Mouse (Mus musculus) liver, embryonic 14.5 days (tissue): ENCODE data around the gene Fyn. TPM values are rescaled to one million over a fixed set of nuclear protein-coding genes. Genes with fewer than 3 reads are reported as not detected.

Experiments
- ATAC-seq: fragments of 200-750 bp; cut with Nextera tagmentation; 2 replicates; pipeline ENCODE4 v1.8.0; 2017; ENCODE audit warnings: moderate number of reproducible peaks, mild to moderate bottlenecking, moderate library complexity; ENCODE audit not compliant: insufficient read depth
- DNase-seq, 3 experiments: peaks; one replicate each; pipeline ENCODE4 v3.0.0-alpha.2; 2012 to 2013; ENCODE audit warnings: low read depth in 3 of 3, low spot score in 3 of 3
- H3K27ac ChIP-seq: fragments of 300-500 bp; sonication (generic); 2 replicates; pipeline ENCODE4 v1.5.1; 2014; ENCODE audit warnings: moderate library complexity, mild to moderate bottlenecking, control low read depth, inconsistent platforms
- H3K27me3 ChIP-seq: fragments of 300-500 bp; sonication (generic); 2 replicates; pipeline ENCODE4 v1.6.1; 2014; ENCODE audit warnings: mild to moderate bottlenecking, low read length, moderate library complexity; ENCODE audit not compliant: control insufficient read depth, insufficient read depth
- H3K36me3 ChIP-seq: fragments of 300-500 bp; sonication (generic); replicated peaks from 2 replicates; pipeline ENCODE4 v1.6.1; 2014; ENCODE audit warnings: low read depth; ENCODE audit not compliant: control insufficient read depth, insufficient read depth
- H3K4me1 ChIP-seq, 2 experiments: fragments of 200-500 bp in 1 of 2; fragments of 300-500 bp in 1 of 2; sonication (generic) in 1 of 2; replicated peaks; 2 replicates each; pipeline ENCODE4 v1.6.1; 2012 to 2014; ENCODE audit warnings: antibody characterized with exemption in 1 of 2, inconsistent platforms in 1 of 2, low read length in 1 of 2; ENCODE audit not compliant: control insufficient read depth in 2 of 2, insufficient read depth in 2 of 2
- H3K4me2 ChIP-seq: fragments of 300-500 bp; sonication (generic); 2 replicates; pipeline ENCODE4 v1.6.1; 2014; ENCODE audit warnings: low read depth, mild to moderate bottlenecking, control low read depth, moderate library complexity
- H3K4me3 ChIP-seq, 2 experiments: fragments of 200-500 bp in 1 of 2; fragments of 300-500 bp in 1 of 2; sonication (generic) in 1 of 2; 2 replicates each; pipeline ENCODE4 v1.5.1; 2012 to 2014; ENCODE audit warnings: low read depth in 2 of 2, low read length in 2 of 2, mild to moderate bottlenecking in 2 of 2, control low read depth in 1 of 2, inconsistent platforms in 1 of 2, moderate library complexity in 1 of 2; ENCODE audit not compliant: insufficient read depth in 1 of 2
- H3K9ac ChIP-seq: fragments of 300-500 bp; sonication (generic); replicated peaks from 2 replicates; pipeline ENCODE4 v1.6.1; 2014; ENCODE audit warnings: mild to moderate bottlenecking, control low read depth, moderate library complexity
- H3K9me3 ChIP-seq: fragments of 300-500 bp; sonication (generic); 2 replicates; pipeline ENCODE4 v1.6.1; 2016; ENCODE audit warnings: low read length, mixed read lengths; ENCODE audit not compliant: control insufficient read depth
- CTCF ChIP-seq: IDR thresholded peaks from 2 replicates; pipeline ENCODE4 v1.5.1; 2016; ENCODE audit warnings: antibody characterized with exemption, low read depth, control low read depth
- EP300 ChIP-seq: IDR thresholded peaks from 2 replicates; pipeline ENCODE4 v1.6.1; 2016; ENCODE audit warnings: antibody characterized with exemption, low read depth
- WGBS: fragments of 180-500 bp; shearing (Covaris S2); extraction: QIAGEN DNeasy Blood & Tissue Kit; methylation state at CpG from one replicate; pipeline ENCODE4 v1.1.7; 2014; ENCODE audit not compliant: insufficient replicate concordance; 5-methylcytosine and 5-hydroxymethylcytosine counted together
- polyA plus RNA-seq, 2 experiments: library from polyadenylated mRNA; depleted of rRNA in 1 of 2; stranded (reverse) in 1 of 2; unstranded in 1 of 2; fragments of >200 nt; fragmentation: Nextera tagmentation in 1 of 2; extraction: Ambion mirVana in 1 of 2; gene quantifications; 2 replicates each; pipeline versions ENCODE4 v1.2.1 to v1.2.3; 2012 to 2014

Gene Fyn
- polyA plus RNA-seq, 2 experiments: 8.2 to 9.8 TPM

GRCm38 (mm10) chr10:39407553-39407952 is 38.9 kb downstream of the Fyn start:
- WGBS: 79% methylated on average over 2 of the region's 2 CpGs
- Histone ChIP-seq H3K4me1 (peaks cover 0 to 17% of the 10 kb centered on the region in 2 experiments; a peak in 2 of 4 replicates), H3K9me3 (no peaks in the 10 kb centered on the region), H3K27ac (no peak overlapping the region), H3K4me2 (no peak overlapping the region), H3K27me3 (no peaks in the 10 kb centered on the region), H3K9ac (no peak overlapping the region), H3K4me3 (no peak overlapping the region), H3K36me3 (no peaks in the 10 kb centered on the region)
- DNase-seq (no peak), ATAC-seq (no peak)
- no peak for TF ChIP-seq CTCF
- TF ChIP-seq EP300: no peak

- TF ChIP-seq CTCF: no peak
- no peak for TF ChIP-seq EP300
- no peak for DNase-seq
- 64% methylated on average over 7 of the region's 7 CpGs for WGBS
These were observed 40.9 kb downstream of the Fyn start for GRCm38 (mm10) chr10:39409602-39410001.

GRCm38 (mm10) chr10:39410151-39410649 is 41.5 kb downstream of the Fyn start:
- no peaks in the 10 kb centered on the region for H3K27me3 ChIP-seq
- no peaks in the 10 kb centered on the region for H3K9me3 ChIP-seq
- H3K4me2 ChIP-seq: no peak overlapping the region
- TF ChIP-seq EP300: no peak
- TF ChIP-seq CTCF: no peak
- H3K27ac ChIP-seq: no peak overlapping the region
- H3K4me3 ChIP-seq: no peak overlapping the region
- ATAC-seq (no peak), DNase-seq (no peak)
- no peak overlapping the region for H3K9ac ChIP-seq
- H3K4me1 ChIP-seq: peaks cover 0 to 22% of the 10 kb centered on the region in 2 experiments; a peak in 2 of 4 replicates
- whole genome bisulfite sequencing: 57% methylated on average over 6 of the region's 6 CpGs
- no peaks in the 10 kb centered on the region for H3K36me3 ChIP-seq

More at GRCm38 (mm10) chr10:39409602-39410001, 40.9 kb downstream of the Fyn start:
- H3K9me3 ChIP-seq: no peaks in the 10 kb centered on the region
- H3K36me3 ChIP-seq: no peaks in the 10 kb centered on the region
- H3K27me3 ChIP-seq: no peaks in the 10 kb centered on the region
- H3K4me1 ChIP-seq: peaks cover 0 to 22% of the 10 kb centered on the region in 2 experiments; a peak in 2 of 4 replicates
- no peak overlapping the region for H3K9ac ChIP-seq
- no peak overlapping the region for H3K4me3 ChIP-seq
- H3K4me2 ChIP-seq: no peak overlapping the region
- no peak overlapping the region for H3K27ac ChIP-seq
- no peak for ATAC-seq

GRCm38 (mm10) chr10:39411857-39412559 is 43.4 kb downstream of the Fyn start:
- TF ChIP-seq CTCF (no peak), EP300 (no peak)
- no peak overlapping the region for H3K27ac ChIP-seq
- DNase-seq (no peak), ATAC-seq (peak; percentile 45; the same call in 1 of the 2 replicates)
- no peak overlapping the region for H3K4me3 ChIP-seq
- H3K4me1 ChIP-seq: peaks cover 0 to 17% of the 10 kb centered on the region in 2 experiments; a peak in 2 of 4 replicates
- H3K9me3 ChIP-seq: no peaks in the 10 kb centered on the region
- no peak overlapping the region for H3K4me2 ChIP-seq
- H3K27me3 ChIP-seq: no peaks in the 10 kb centered on the region
- no peaks in the 10 kb centered on the region for H3K36me3 ChIP-seq
- no peak overlapping the region for H3K9ac ChIP-seq
- WGBS: 32% methylated on average over 8 of the region's 8 CpGs

- Histone ChIP-seq H3K9ac (no peak overlapping the region), H3K4me3 (no peak overlapping the region), H3K27me3 (no peaks in the 10 kb centered on the region), H3K9me3 (no peaks in the 10 kb centered on the region), H3K36me3 (no peaks in the 10 kb centered on the region), H3K27ac (no peak overlapping the region), H3K4me2 (no peak overlapping the region), H3K4me1 (peaks cover 0 to 20% of the 10 kb centered on the region in 2 experiments; a peak in 2 of 4 replicates)
- WGBS: 34% methylated on average over 18 of the region's 18 CpGs
- ATAC-seq (no peak), DNase-seq (no peak)
- TF ChIP-seq EP300 (no peak), CTCF (no peak)
These were observed 44.4 kb downstream of the Fyn start for GRCm38 (mm10) chr10:39412826-39413620.
